Mouse (Mus musculus): ENCODE measurements around the gene Cgnl1.

Gene Cgnl1

DNA sequence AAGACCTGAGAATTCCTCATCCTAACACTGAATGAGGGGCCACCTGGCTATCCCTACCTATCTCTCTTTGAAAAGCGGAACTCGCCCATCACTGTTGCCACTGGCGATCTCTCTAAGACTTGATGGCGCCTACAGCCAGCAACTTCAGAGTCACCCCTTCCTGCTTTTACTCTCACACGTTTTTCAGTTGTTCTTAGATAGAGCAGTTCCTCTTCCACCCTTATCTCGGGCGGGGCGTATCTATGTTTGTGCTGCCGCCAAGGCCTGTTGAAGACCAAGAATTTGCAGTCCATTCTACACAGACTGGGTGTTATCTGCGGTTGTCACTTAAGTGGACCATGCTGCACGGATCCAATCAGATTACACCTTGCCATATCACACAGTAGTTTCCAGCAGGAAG, 62.2 kb downstream of the Cgnl1 start:
- no peak for DNase-seq

DNA sequence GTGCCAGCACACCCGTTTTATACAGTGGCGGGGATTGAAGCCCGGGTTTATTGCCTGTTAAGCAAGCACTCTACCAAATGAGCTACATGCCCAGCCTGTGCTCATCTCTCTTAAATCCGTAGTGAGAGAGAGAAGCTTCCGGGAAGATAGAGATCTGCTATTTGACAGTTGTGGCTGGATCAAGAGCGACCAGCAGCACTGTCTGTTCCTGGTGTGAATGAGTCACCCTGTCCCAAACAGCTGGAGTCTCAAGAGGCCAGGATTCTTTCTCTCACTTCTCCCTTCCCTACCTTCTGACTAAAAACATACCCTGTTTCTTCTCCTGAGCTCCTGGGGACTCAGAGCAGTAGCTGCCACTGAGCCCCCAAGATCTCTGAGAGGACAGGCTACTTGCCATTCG, 63.4 kb downstream of the Cgnl1 start:
- DNase-seq, result no peak

- no peak for DNase-seq
Observed at GRCm38 (mm10) chr9:71704332-71705014, 66.9 kb downstream of the Cgnl1 start.

DNA sequence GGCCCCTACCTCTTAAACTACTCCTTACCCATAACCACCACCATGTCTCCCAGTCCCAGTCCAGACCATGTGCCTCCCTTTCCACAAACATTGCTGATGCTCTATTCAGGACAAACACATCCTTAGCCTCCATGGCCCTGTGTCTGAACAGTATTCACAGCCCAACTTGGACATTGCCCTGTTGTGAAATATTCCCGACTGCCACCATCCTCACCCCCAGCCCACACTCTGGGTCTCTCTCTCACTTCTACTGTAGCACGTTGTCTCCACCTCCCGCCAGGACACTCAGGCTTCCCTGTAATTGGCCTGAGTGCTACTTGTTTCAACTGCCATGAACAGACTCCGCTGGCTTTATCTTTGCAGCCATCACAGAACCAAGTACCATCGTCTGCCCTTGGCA, 72.3 kb downstream of the Cgnl1 start:
- no peak for DNase-seq

- no peak for DNase-seq
Observed at GRCm38 (mm10) chr9:71698116-71698515, 73.3 kb downstream of the Cgnl1 start.

GRCm38 (mm10) chr9:71697189-71697588, 74.2 kb downstream of the Cgnl1 start:
- DNase-seq, result no peak

DNA sequence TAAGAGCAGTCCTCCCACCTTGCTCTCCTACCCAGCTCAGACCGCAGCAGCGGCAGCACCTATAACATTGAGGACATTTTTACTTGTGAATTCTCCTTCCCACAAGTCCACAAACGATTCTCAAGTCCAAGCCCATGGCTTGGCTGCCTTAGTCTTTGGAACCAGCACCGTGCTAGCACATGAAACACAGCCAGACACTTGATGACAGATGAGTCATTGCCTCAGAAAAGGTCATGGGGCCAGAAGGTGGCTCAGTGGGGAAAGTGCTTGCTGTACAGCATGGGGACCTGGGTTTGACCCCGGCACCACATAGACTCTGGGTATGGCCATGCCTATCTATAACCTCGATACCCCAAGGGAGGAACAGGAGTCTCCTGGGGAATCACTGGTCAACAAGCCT, 74.6 kb downstream of the Cgnl1 start:
- DNase-seq, result peak; percentile 75

DNA sequence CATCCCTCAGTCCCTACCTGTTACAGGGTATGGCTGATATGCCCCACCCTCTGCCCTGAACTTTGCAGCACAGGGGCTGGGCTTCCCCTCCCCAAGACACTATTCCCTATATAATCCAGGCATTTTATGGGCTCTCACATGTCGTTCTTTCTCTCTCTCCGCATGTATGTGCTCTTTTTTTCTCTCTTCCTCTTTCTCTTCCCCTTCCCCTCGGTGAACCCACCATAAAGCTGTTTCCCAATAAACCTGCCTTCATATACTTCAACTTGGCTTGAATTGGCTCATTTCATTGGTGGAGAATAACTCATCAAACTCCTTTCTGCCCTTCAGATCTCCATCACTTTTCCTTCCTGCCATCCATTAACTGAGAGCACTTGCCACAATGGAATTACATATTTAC, 76.3 kb downstream of the Cgnl1 start:
- DNase-seq, result no peak

DNA sequence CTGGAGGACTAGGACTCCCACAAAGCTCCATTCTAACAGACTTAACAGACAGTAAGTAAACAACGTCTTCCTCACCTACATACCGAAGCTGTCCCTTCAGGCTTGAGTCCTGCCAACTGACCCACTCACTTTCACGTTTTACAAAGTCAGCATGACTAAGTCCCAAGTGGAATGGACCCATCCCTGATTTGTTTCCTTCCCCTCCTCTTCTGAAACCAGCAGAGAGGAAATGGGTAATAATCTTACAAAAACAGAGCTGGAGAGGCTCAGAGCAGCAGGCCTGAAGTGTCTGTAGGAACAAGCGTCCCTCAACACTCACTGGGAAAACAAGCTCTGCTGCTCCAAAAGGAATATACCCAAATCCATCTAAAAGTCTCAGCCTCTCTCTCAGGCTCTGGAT, 77.2 kb downstream of the Cgnl1 start:
- DNase-seq, result no peak

DNA sequence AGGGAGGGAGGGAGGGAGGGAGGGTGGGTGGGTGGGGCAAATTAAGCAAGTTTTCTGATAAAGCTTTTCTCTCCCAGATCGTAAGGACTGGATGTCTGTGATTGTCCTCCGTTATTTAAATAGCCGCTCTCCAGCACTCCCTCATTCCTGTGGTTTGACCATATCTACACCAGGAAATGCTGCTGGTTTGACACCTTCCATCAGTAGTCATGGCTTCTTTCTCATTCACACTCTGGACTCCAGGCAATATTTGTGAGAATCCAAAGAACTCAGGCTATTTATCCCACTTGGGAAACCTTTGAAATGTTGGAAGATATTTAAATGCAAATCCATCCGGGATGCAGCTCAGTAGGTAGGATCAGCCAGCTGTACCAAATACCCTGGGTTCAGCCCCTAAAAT, 77.6 kb downstream of the Cgnl1 start:
- no peak for DNase-seq

- DNase-seq, result no peak
Observed at GRCm38 (mm10) chr9:71692165-71692564, 79.2 kb downstream of the Cgnl1 start.

DNA sequence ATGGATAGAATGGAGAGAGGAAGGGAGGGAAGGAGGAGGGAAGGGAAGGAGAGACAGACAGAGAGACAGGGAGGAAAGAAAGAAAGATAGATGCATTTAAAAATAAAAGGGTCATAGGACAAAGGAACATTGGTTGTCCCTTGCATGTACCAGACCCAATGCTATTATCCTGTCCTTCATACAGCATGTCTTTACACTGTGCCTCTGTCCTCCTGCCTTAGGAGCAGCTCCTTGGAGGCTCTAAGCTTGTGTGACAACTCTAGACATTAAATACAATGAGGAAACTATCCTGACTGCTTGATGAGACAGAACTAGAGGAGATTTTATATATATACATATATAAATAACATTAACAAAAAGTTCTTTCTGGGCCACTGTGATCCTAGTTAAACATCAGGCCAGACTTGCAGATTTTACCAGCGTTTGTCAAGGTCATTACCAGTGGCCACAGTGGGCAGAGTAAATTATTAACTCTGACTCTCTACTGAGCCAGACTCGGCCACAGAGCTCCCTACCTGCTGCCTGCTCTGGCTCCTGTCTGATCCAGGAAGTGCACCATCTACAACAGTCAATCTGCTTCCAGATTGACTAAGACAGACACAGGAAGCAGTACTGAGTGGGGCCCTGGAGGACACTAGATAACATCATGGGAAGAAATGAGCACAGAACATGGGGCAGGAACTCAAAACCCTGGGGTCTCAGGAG, 81.9 kb downstream of the Cgnl1 start:
- DNase-seq, result no peak

DNA sequence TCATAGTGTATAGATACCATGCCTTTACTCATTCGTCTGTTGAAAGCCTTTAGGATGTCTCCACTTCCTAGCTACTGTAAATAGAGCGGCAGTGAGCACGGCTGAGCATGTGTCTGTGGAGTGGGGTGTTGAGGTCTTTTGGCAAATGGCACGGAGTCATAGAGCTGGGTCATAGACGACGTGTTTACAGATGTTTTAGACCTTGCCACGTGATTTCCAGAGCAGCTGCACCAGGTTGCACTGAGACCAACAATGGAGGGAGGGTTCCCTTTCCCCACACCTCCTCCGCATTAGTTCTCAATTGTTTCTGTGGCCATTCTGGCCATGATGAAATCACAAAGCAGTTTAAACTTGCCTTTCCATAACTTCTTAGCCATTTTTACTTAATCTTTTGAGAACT, 84.9 kb downstream of the Cgnl1 start:
- no peak for DNase-seq

DNA sequence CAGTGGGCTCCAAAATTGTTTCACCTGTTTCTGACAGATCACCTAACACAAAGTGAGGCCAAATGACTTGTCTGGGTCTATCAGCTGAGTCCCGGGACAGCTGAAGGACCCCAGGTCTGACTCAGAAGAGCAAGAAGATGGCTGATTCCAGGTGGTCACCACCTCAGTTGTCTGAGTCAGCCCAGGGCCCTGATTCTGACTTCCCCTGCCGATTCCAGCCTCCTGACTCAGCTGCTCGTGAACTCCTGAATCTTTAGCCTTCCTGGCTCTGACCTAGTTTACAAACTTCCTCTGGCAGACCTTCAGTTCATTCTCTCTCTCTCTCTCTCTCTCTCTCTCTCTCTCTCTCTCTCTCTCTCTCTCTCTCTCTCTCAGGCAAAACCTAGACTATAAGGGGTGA, 86.6 kb downstream of the Cgnl1 start:
- DNase-seq, result no peak

- no peak for DNase-seq
Observed at GRCm38 (mm10) chr9:71680381-71680780, 91.0 kb downstream of the Cgnl1 start.

GRCm38 (mm10) chr9:71679103-71679815, 92.1 kb downstream of the Cgnl1 start:
- DNase-seq, result peak; percentile 39

DNA sequence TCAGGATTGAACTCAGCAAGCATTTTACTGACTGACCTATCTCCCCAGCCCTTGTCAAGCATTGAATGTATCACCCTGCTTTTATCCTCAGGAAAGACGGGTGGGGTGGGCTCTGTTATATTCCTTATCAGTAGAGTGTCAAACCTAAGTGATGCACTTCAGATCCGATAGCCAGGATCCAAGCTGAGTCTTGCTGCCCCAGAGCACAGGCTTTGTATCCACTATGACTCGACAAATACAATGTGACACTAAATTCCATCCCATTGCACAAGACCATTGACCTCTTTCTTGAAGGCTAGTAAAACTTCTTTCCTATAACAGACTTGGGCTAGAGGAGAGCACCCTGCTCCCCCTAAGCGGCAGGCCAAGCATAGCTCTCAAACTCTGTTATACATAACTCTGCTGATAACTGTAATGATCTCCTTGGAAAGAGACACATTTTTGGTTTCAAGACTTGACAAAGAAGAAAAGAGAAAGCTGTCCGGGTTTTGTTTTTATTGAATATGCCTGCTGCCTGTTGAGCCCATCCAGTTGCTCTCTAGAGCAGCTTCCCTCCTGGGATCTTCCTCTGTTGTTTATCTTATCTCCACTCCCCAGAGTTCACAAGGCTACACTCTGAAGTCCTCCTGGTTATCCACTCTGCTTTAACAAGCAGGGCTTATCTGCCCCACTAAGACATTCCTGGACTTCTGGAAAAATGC, 94.3 kb downstream of the Cgnl1 start:
- no peak for DNase-seq

DNA sequence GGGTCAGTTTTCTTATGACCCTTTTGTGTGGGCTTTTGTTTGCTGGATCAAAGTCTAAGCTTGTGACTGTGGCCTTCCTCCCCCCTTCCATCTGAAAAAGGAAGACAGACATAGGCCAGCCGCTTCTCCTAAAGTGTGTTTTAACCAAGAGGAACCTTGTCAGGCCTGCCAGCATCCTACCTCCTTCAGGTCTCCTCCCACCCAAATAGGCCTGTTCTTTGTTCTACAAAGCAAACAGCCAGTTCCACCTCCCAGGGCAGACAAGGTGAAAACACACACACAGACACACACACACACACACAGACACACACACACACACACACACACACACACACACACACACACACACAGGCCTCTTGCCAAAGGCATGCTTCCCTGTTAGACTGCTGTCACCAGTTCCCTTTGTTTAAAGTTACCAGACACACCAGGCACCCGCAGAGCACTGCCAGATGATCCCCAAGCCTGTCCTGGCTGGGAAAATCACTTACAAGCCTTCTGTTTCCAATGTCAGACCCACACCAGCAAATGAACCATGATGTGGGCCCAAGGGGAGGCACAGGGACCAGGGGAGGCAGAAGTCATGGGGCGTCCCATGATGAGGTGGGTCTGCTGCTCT, 95.5 kb downstream of the Cgnl1 start:
- no peak for DNase-seq

GRCm38 (mm10) chr9:71675216-71675615, 96.2 kb downstream of the Cgnl1 start:
- no peak for DNase-seq

DNA sequence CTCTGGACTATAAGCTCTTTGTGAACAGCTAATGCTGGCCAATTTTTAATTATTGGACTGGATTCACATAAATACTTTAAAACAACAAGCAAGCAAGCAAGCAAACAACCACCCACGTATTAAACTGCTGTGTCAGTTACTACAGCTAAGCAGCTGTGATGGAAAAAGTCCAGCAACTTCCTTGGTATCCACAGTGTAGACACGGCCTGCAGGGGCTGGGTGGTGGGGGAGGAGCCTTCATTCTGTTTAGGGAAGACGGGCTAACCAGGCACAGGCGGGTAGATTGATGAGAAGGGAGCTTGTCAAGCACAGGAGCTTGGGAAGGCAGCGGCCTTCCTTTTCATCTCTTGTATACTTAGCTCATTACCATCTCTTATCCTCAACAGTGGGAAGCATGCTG, 96.9 kb downstream of the Cgnl1 start:
- no peak for DNase-seq

GRCm38 (mm10) chr9:71672495-71672894, 98.9 kb downstream of the Cgnl1 start:
- DNase-seq, result no peak

DNA sequence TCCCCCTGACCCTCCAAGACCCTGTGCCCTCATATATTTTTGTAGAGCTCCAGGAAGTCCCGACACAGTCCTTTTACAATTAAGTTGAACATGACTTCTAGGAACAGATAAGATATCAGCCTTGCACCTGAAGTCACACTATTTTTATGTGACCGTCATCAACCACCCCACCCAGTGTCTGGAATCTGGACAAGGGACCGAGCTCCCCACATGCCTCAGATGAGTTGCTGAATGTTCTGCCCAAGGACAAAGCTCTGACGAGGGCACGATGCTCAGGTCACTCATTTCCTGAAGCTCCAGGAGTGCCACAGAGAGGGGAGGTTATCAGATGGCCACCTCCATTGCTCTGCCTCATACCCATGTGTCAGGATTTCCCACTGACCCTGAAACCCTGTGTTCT, 100.7 kb downstream of the Cgnl1 start:
- no peak for DNase-seq

- no peak for DNase-seq
Observed at GRCm38 (mm10) chr9:71667616-71668015, 103.8 kb downstream of the Cgnl1 start.

Measured in cerebellum, adult 9-10 months (tissue).